Mouse (Mus musculus): Measurements from ENCODE around the gene Rapgef3. TPM values are rescaled to one million over a fixed set of nuclear protein-coding genes. Genes with fewer than 3 reads are reported as not detected.

Gene Rapgef3
- polyA plus RNA-seq, 1 experiment = 0.88 TPM

DNA sequence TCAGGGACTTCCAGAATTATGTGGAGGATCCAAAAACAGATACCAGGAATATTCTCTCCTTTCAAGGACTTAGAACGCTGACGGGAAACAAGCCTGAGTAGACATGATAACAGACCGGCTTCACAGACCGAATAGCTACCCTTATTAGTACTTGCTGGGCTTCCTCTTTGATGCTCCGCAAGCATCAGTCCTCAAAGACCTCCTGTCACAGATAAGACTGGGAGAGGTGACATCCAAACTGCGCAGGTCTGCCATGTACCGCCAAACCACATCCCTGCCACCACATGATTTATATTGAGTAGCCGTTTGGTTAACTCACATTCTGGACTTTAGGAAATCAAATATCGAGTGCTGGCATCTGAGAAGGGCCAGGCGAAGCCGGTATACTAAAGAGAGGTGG lies 51.0 kb downstream of the Rapgef3 start:
- TF ChIP-seq MYOD1 (IDR thresholded peaks at IDR 0.05; ENCODE audit: control insufficient read depth, insufficient read length, low read depth) (no peak), CEBPB (IDR thresholded peaks at IDR 0.05; ENCODE audit: low read depth) (no peak), MAX (IDR thresholded peaks at IDR 0.05) (no peak), FOSL1 (IDR thresholded peaks at IDR 0.05; ENCODE audit: insufficient read depth, low read length, poor library complexity, severe bottlenecking) (no peak), USF1 (IDR thresholded peaks at IDR 0.05; ENCODE audit: low read depth) (no peak), CTCF (IDR thresholded peaks at IDR 0.05; ENCODE audit: control insufficient read depth, insufficient read depth, insufficient read length) (no peak), MYOG (IDR thresholded peaks at IDR 0.05; ENCODE audit: control insufficient read depth, extremely low read depth, insufficient read length) (no peak)
- H3K36me3 ChIP-seq (ENCODE audit: control insufficient read depth, insufficient read depth) = no peaks in the 10 kb centered on the region
- no peak overlapping the region for H3ac ChIP-seq (ENCODE audit: control insufficient read depth, insufficient read length, low read depth)
- peaks cover 13% of the 10 kb centered on the region for H3K27me3 ChIP-seq (ENCODE audit: control insufficient read depth, insufficient read depth, insufficient read length)
- no peak overlapping the region for H3K4me3 ChIP-seq (ENCODE audit: insufficient read depth, poor library complexity, severe bottlenecking)
- no peaks in the 10 kb centered on the region for H3K79me3 ChIP-seq (ENCODE audit: low read depth)
- H3K79me2 ChIP-seq (ENCODE audit: control insufficient read depth, insufficient read depth) = no peaks in the 10 kb centered on the region

- TF ChIP-seq CEBPB (IDR thresholded peaks at IDR 0.05; ENCODE audit: low read depth) = no peak
- Histone ChIP-seq H3K79me2 (ENCODE audit: control insufficient read depth, insufficient read depth) (no peaks in the 10 kb centered on the region), H3K27me3 (ENCODE audit: control insufficient read depth, insufficient read depth, insufficient read length) (peaks cover 13% of the 10 kb centered on the region), H3K79me3 (ENCODE audit: low read depth) (no peaks in the 10 kb centered on the region), H3K36me3 (ENCODE audit: control insufficient read depth, insufficient read depth) (no peaks in the 10 kb centered on the region), H3ac (ENCODE audit: control insufficient read depth, insufficient read length, low read depth) (no peak overlapping the region), H3K4me3 (ENCODE audit: insufficient read depth, poor library complexity, severe bottlenecking) (no peak overlapping the region)
Observed at GRCm38 (mm10) chr15:97715734-97716133, 52.0 kb downstream of the Rapgef3 start.

- Histone ChIP-seq H3ac (ENCODE audit: control insufficient read depth, insufficient read length, low read depth) (no peak overlapping the region), H3K27me3 (ENCODE audit: control insufficient read depth, insufficient read depth, insufficient read length) (peaks cover 12% of the 10 kb centered on the region), H3K79me3 (ENCODE audit: low read depth) (no peaks in the 10 kb centered on the region), H3K4me3 (ENCODE audit: insufficient read depth, poor library complexity, severe bottlenecking) (no peak overlapping the region), H3K36me3 (ENCODE audit: control insufficient read depth, insufficient read depth) (no peaks in the 10 kb centered on the region), H3K79me2 (ENCODE audit: control insufficient read depth, insufficient read depth) (no peaks in the 10 kb centered on the region)
- TF ChIP-seq USF1 (IDR thresholded peaks at IDR 0.05; ENCODE audit: low read depth) = no peak
- TF ChIP-seq MAX (IDR thresholded peaks at IDR 0.05) = no peak
- no peak for TF ChIP-seq FOSL1 (IDR thresholded peaks at IDR 0.05; ENCODE audit: insufficient read depth, low read length, poor library complexity, severe bottlenecking)
- TF ChIP-seq CEBPB (IDR thresholded peaks at IDR 0.05; ENCODE audit: low read depth) = no peak
- no peak for TF ChIP-seq MYOG (IDR thresholded peaks at IDR 0.05; ENCODE audit: control insufficient read depth, extremely low read depth, insufficient read length)
- TF ChIP-seq CTCF (IDR thresholded peaks at IDR 0.05; ENCODE audit: control insufficient read depth, insufficient read depth, insufficient read length) = no peak
- TF ChIP-seq MYOD1 (IDR thresholded peaks at IDR 0.05; ENCODE audit: control insufficient read depth, insufficient read length, low read depth) = no peak
Observed at GRCm38 (mm10) chr15:97715083-97715482, 52.7 kb downstream of the Rapgef3 start.

DNA sequence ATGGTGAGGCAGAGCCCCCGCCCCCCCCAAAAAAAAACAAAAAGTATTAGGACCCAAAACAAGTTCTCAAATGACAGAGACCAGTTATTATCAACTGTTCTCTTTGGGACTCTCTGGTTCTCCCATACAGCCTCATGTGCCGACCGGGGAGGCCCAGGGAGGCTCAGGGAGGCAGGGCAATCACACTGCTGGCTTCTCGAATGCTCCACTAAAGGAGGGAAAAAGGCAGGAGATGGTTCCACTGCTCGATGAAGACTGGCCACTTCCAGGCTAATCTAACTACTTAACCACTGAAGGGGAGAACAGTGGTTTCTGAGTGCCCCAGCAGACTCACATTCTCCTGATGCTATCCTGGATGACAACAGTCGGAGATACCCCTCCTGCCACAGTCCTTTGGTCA lies 55.2 kb downstream of the Rapgef3 start:
- TF ChIP-seq USF1 (IDR thresholded peaks at IDR 0.05; ENCODE audit: low read depth) = no peak
- TF ChIP-seq CTCF (IDR thresholded peaks at IDR 0.05; ENCODE audit: control insufficient read depth, insufficient read depth, insufficient read length) = no peak
- no peak for TF ChIP-seq CEBPB (IDR thresholded peaks at IDR 0.05; ENCODE audit: low read depth)
- TF ChIP-seq MYOD1 (IDR thresholded peaks at IDR 0.05; ENCODE audit: control insufficient read depth, insufficient read length, low read depth) = no peak
- TF ChIP-seq MYOG (IDR thresholded peaks at IDR 0.05; ENCODE audit: control insufficient read depth, extremely low read depth, insufficient read length) = no peak
- TF ChIP-seq MAX (IDR thresholded peaks at IDR 0.05) = no peak
- TF ChIP-seq FOSL1 (IDR thresholded peaks at IDR 0.05; ENCODE audit: insufficient read depth, low read length, poor library complexity, severe bottlenecking) = no peak
- Histone ChIP-seq H3ac (ENCODE audit: control insufficient read depth, insufficient read length, low read depth) (no peak overlapping the region), H3K79me2 (ENCODE audit: control insufficient read depth, insufficient read depth) (no peaks in the 10 kb centered on the region), H3K4me3 (ENCODE audit: insufficient read depth, poor library complexity, severe bottlenecking) (no peak overlapping the region), H3K36me3 (ENCODE audit: control insufficient read depth, insufficient read depth) (no peaks in the 10 kb centered on the region), H3K79me3 (ENCODE audit: low read depth) (no peaks in the 10 kb centered on the region), H3K27me3 (ENCODE audit: control insufficient read depth, insufficient read depth, insufficient read length) (peaks cover 3% of the 10 kb centered on the region)

- no peaks in the 10 kb centered on the region for H3K79me3 ChIP-seq (ENCODE audit: low read depth)
- TF ChIP-seq MAX (IDR thresholded peaks at IDR 0.05) = no peak
- TF ChIP-seq MYOD1 (IDR thresholded peaks at IDR 0.05; ENCODE audit: control insufficient read depth, insufficient read length, low read depth) = peak; percentile 52
- no peak for TF ChIP-seq MYOG (IDR thresholded peaks at IDR 0.05; ENCODE audit: control insufficient read depth, extremely low read depth, insufficient read length)
- H3K36me3 ChIP-seq (ENCODE audit: control insufficient read depth, insufficient read depth) = no peaks in the 10 kb centered on the region
- H3ac ChIP-seq (ENCODE audit: control insufficient read depth, insufficient read length, low read depth) = no peak overlapping the region
- H3K4me3 ChIP-seq (ENCODE audit: insufficient read depth, poor library complexity, severe bottlenecking) = no peak overlapping the region
- H3K79me2 ChIP-seq (ENCODE audit: control insufficient read depth, insufficient read depth) = no peaks in the 10 kb centered on the region
- peaks cover 3% of the 10 kb centered on the region for H3K27me3 ChIP-seq (ENCODE audit: control insufficient read depth, insufficient read depth, insufficient read length)
Observed at GRCm38 (mm10) chr15:97710906-97711305, 56.9 kb downstream of the Rapgef3 start.

DNA sequence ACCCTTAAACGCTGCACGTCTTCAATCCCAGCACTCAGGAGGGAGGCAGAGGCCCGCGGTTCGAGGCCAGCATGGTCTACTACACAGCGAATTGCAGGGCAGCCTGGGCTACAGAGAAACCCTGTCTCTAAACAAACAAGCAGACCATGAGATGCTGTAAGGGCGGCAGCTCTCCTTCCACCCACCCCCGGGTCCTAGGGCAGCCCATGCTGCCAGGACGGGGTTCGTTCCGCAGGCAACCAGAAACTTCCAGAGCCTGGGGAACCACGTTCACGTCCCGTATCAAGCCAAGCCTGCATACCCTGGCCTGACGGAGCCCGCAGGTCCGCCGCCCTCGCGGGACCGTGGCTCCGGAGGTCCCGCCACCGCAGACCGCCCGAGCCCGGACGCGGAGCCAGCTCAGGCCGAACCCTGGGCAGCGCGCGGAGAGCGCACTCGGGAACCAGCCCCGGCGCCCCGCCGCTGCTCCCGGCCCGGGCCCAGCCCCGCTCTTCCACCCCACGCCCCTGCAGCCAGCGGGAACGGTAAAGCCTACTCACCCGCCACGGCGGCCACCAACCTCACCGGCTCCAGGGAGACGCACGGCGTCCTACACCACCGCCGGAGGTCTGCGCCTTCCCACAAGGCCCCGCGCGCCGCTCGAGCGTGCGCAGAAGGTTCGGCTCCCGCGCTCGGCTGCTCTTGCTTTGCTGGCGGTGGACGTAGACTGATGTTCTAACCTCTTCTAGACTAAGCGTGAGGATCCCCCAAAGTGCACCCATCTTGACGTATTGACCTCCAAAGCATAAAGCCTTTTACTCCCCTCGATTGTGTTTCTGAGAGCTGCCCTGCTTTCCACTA lies 62.3 kb downstream of the Rapgef3 start, which contains the start of gene Rpap3:
Rpap3 (minus strand) TSS at position 615 of the 840 bp plus-strand sequence.
- Histone ChIP-seq H3ac (ENCODE audit: control insufficient read depth, insufficient read length, low read depth) (peak within 1 kb of the TSS; percentile 82), H3K36me3 (ENCODE audit: control insufficient read depth, insufficient read depth) (peaks cover 29% of the 10 kb centered on the region), H3K79me3 (ENCODE audit: low read depth) (peaks cover 19% of the 10 kb centered on the region), H3K27me3 (ENCODE audit: control insufficient read depth, insufficient read depth, insufficient read length) (no peaks in the 10 kb centered on the region), H3K4me3 (ENCODE audit: insufficient read depth, poor library complexity, severe bottlenecking) (peak within 1 kb of the TSS; percentile 92), H3K79me2 (ENCODE audit: control insufficient read depth, insufficient read depth) (peaks cover 26% of the 10 kb centered on the region)
- TF ChIP-seq MAX (IDR thresholded peaks at IDR 0.05) = peak; percentile 51
- no peak for TF ChIP-seq CEBPB (IDR thresholded peaks at IDR 0.05; ENCODE audit: low read depth)

Data from C2C12 (cell line).